Mouse (Mus musculus) lung, postnatal 0 days (tissue): ENCODE data around the gene Gm17374.

Experiments
- CTCF ChIP-seq: IDR thresholded peaks from 2 replicates; pipeline ENCODE4 v1.5.1; 2016; ENCODE audit warnings: antibody characterized with exemption, mild to moderate bottlenecking
- EP300 ChIP-seq: IDR thresholded peaks from 2 replicates; pipeline ENCODE4 v1.6.1; 2016; ENCODE audit warnings: antibody characterized with exemption, mild to moderate bottlenecking, control low read depth

GRCm38 (mm10) chr2:140170803-140171553, 19.1 kb downstream of the Gm17374 start:
- TF ChIP-seq CTCF (no peak), EP300 (no peak)
